Mouse (Mus musculus) forebrain, postnatal 0 days (tissue): ENCODE results near the gene Dusp11. TPM values are rescaled to one million over a fixed set of nuclear protein-coding genes. Genes with fewer than 3 reads are reported as not detected.
"Not testable (repeated sequence)": the region's sequence is repeated elsewhere in the genome, so short reads cannot be mapped to it uniquely, and the experiment has no call there.

Experiments used
- ATAC-seq: fragments of 200-750 bp; cut with Nextera tagmentation; 2 replicates; pipeline ENCODE4 v1.8.0; 2017; ENCODE audit warnings: mild to moderate bottlenecking, moderate library complexity
- DNase-seq: peaks from one replicate; pipeline ENCODE4 v3.0.0-alpha.2; 2015
- H3K27ac ChIP-seq: fragments of 300-500 bp; sonication (generic); 2 replicates; pipeline ENCODE4 v1.5.1; 2014; ENCODE audit warnings: low read depth, mild to moderate bottlenecking, antibody characterized with exemption, low read length, moderate library complexity, mixed read lengths
- H3K27me3 ChIP-seq: fragments of 300-500 bp; sonication (generic); 2 replicates; pipeline ENCODE4 v1.6.1; 2014; ENCODE audit warnings: mild to moderate bottlenecking, low read length, mixed read lengths; ENCODE audit not compliant: insufficient read depth
- H3K36me3 ChIP-seq: fragments of 300-500 bp; sonication (generic); 2 replicates; pipeline ENCODE4 v1.6.1; 2014; ENCODE audit warnings: mild to moderate bottlenecking, moderate library complexity; ENCODE audit not compliant: insufficient read depth
- H3K4me1 ChIP-seq: fragments of 300-500 bp; sonication (generic); 2 replicates; pipeline ENCODE4 v1.6.1; 2014; ENCODE audit warnings: antibody characterized with exemption; ENCODE audit not compliant: insufficient read depth
- H3K4me2 ChIP-seq: fragments of 300-500 bp; sonication (generic); 2 replicates; pipeline ENCODE4 v1.6.1; 2014; ENCODE audit warnings: low read depth, mild to moderate bottlenecking, moderate library complexity
- H3K4me3 ChIP-seq: fragments of 300-500 bp; sonication (generic); 2 replicates; pipeline ENCODE4 v1.5.1; 2014; ENCODE audit warnings: low read depth, low read length, mixed read lengths
- H3K9ac ChIP-seq: fragments of 300-500 bp; sonication (generic); 2 replicates; pipeline ENCODE4 v1.6.1; 2014; ENCODE audit warnings: mild to moderate bottlenecking
- H3K9me3 ChIP-seq: fragments of 300-500 bp; sonication (generic); 2 replicates; pipeline ENCODE4 v1.6.1; 2016; ENCODE audit warnings: low read length
- CTCF ChIP-seq: sonication (generic); IDR thresholded peaks from 2 replicates; pipeline ENCODE4 v1.5.1; 2016; ENCODE audit warnings: antibody characterized with exemption, control low read depth, low read depth
- WGBS: fragments of 180-500 bp; shearing (Covaris S2); extraction: QIAGEN DNeasy Blood & Tissue Kit; methylation state at CpG from one replicate; pipeline ENCODE4 v1.1.7; 2014; 5-methylcytosine and 5-hydroxymethylcytosine counted together
- polyA plus RNA-seq: library from polyadenylated mRNA; unstranded; fragments of >200 nt; fragmentation: Nextera tagmentation; extraction: Ambion mirVana; gene quantifications from 2 replicates; pipeline ENCODE4 v1.2.1, GENCODE M21; 2015
- total RNA-seq: library from RNA; depleted of rRNA; stranded (reverse); fragments of >200 nt; gene quantifications from 2 replicates; pipeline ENCODE4 v1.2.3, GENCODE M21; 2014

The Dusp11 gene
- total and polyA plus RNA-seq, 2 experiments from 2014 or later: 28.3 to 79.4 TPM

DNA sequence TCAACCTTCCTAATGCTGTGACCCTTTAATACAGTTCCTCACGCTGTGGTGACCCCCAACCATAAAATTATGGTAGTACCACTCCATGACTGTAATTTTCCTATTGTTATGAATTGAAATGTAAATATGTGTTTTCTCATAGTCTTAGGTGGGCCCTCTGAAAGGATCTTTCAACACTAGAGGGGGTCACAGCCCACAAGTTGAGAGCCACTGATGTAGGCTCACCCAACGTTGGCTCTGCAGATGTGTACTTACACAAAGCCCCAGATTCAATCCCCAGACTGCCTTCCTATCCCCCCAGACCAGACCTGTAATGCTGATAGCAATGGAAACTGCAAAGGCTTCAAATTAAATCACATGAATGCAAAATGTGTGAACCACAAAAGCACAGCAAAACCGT lies 25.8 kb downstream of the Dusp11 start:
- Histone ChIP-seq H3K36me3 (peaks cover 11% of the 10 kb centered on the region; the same call in 1 of the 2 replicates), H3K27ac (no peak overlapping the region), H3K4me1 (peaks cover 5% of the 10 kb centered on the region; the same call in 1 of the 2 replicates), H3K4me3 (no peak overlapping the region), H3K27me3 (no peaks in the 10 kb centered on the region), H3K9me3 (no peaks in the 10 kb centered on the region), H3K9ac (no peak overlapping the region), H3K4me2 (no peak overlapping the region)
- ATAC-seq (no peak), DNase-seq (no peak)
- WGBS: 63% methylated on average over 3 of the region's 3 CpGs
- peak; percentile 23; the same call in 1 of the 2 replicates for TF ChIP-seq CTCF

DNA sequence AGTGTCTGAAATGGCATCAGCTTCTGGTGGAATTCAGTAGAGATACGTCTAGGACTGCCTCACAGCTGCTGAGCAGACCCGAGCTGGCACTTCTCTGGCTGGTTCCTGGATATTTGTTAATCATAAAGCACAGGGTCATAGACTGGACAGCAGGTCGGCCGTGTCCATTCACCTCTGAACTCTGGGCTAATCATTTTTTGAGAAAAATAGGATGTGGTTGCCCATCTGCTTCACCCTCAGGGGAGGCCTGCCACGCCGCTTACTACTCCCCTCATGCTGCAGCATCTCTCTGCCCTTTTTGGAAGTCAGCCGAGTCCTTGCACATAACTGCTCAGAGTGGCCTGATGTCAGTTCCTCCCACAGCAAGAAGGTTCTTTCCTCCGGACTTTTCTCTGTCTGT lies 27.4 kb downstream of the Dusp11 start:
- Histone ChIP-seq H3K9ac (no peak overlapping the region), H3K4me1 (peaks cover 5% of the 10 kb centered on the region; the same call in 1 of the 2 replicates), H3K4me2 (no peak overlapping the region), H3K9me3 (no peaks in the 10 kb centered on the region), H3K27ac (no peak overlapping the region), H3K36me3 (peaks cover 26% of the 10 kb centered on the region), H3K27me3 (no peaks in the 10 kb centered on the region), H3K4me3 (no peak overlapping the region)
- WGBS: 88% methylated on average over 8 of the region's 8 CpGs
- no peak for TF ChIP-seq CTCF
- no peak for ATAC-seq
- no peak for DNase-seq

DNA sequence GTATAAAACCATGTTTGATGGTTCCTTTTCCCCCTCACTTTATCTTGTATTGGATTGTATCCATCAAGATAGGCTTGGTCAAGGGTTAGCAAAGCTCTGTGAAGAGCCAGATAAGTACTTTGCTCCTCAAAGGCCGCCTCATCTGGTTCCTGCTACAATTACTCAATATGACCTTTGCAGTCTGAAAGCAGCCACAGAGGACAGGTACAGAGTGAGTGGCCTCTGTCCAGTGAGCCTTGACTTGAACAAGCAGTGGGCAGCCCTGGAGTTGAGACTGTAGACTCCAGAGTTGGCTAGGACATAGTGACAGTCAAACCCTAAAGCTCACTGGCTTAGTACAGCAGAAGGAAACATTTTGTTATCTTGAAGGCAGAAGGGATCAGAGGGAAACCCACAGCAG lies 32.2 kb downstream of the Dusp11 start:
- ATAC-seq: no peak
- 76% methylated on average over 1 of the region's 1 CpGs for WGBS

DNA sequence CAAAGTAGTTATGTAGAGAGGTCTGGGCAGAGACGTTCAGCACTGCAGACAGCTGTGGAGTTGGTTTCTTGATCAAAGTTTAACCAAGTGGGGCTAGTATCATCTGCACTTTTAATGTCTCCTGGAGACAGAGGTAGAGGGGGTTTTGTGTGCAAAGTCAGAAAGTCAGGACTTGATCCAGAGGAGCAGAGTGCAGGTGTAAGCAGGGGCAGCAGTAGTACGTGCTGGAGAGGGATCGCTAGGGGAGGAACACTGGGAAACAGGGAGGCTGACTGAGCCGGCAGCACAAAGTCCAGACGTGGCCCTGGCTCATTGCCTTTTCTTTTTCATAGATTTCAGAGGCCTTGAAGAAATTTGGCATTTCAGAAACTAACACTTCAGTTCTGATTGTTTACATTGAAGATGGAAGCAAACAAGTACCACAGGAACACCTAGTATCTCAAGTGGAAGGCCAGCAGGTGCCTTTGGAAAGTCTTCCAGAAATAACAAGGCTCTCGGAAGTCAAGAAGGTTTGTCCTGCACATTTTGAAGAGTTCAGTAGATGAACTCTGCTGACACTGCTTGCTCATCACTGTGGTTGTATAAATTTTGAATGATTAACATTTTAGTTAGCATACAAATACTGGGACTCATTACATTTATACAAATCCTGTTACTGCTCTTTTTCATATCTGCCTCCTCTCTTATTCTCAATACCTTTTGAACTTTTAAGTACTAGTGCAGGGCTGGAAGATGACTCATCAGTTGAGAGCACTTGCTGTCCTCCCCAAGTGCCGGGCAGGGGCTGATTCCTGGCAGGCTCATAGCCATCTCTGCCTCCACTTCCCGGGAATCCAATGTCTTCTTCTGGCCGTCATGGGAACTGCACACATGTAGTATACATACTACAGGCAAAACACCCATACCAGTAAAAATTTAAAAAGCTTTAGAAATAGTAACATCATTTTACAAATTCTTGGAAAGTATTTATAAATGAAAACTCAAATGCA lies 33.7 kb downstream of the Dusp11 start:
- DNase-seq (no peak), ATAC-seq (no peak)
- no peak for TF ChIP-seq CTCF
- no peaks in the 10 kb centered on the region for H3K27me3 ChIP-seq
- no peak overlapping the region for H3K4me2 ChIP-seq
- H3K36me3 ChIP-seq: peaks cover 66% of the 10 kb centered on the region
- H3K4me3 ChIP-seq: no peak overlapping the region
- H3K9me3 ChIP-seq: no peaks in the 10 kb centered on the region
- H3K27ac ChIP-seq: no peak overlapping the region
- 89% methylated on average over 9 of the region's 9 CpGs for WGBS
- no peak overlapping the region for H3K9ac ChIP-seq
- no peaks in the 10 kb centered on the region for H3K4me1 ChIP-seq

More for the DNA sequence above, 32.2 kb downstream of the Dusp11 start:
- Histone ChIP-seq H3K4me2 (no peak overlapping the region), H3K9me3 (no peaks in the 10 kb centered on the region), H3K4me3 (no peak overlapping the region), H3K27me3 (no peaks in the 10 kb centered on the region), H3K4me1 (no peaks in the 10 kb centered on the region), H3K9ac (no peak overlapping the region), H3K27ac (no peak overlapping the region), H3K36me3 (peaks cover 64% of the 10 kb centered on the region)
- no peak for DNase-seq
- TF ChIP-seq CTCF: no peak

DNA sequence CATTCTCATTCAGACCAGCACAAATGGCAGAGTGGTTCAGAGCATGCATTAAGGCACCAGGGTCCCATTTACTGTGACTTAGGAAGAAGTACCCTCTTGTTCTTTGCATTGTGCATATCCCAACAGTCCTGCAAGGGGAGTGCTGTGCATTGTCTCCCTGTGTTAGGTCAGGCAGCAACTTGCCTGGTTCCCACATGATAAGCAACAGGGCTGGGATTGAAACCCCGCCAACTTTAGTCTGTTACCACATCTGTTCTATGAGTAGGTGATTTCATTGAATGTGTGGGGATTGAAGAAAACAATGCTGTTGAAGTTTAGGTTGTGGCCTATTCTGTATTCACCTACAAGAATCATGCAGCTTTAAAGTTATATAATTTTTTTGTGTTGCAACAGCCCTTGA lies 34.8 kb downstream of the Dusp11 start:
- no peak for ATAC-seq
- DNase-seq: no peak
- Histone ChIP-seq H3K9me3 (no peaks in the 10 kb centered on the region), H3K27me3 (no peaks in the 10 kb centered on the region), H3K27ac (no peak overlapping the region), H3K4me3 (no peak overlapping the region), H3K4me1 (no peaks in the 10 kb centered on the region), H3K4me2 (no peak overlapping the region), H3K9ac (no peak overlapping the region), H3K36me3 (peaks cover 73% of the 10 kb centered on the region)
- no peak for TF ChIP-seq CTCF
- WGBS: 85% methylated on average over 1 of the region's 1 CpGs

DNA sequence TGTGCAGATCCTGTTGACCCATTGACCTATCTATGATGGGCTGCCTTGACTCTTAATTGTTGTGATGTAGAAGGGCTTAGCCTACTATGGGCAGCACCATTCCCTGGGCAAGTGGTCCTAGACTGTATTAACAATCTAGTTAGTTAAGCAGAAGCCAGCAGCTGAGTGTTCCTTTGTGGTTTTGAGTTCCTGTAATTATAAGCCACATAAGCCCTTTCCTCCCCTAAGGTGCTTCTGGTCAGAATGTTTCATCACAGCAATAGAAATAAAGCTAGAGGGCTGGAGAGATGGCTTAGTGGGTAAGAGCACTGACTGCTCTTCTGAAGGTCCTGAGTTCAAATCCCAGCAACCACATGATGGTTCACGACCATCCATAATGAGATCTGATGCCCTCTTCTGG lies 37.8 kb downstream of the Dusp11 start:
- H3K36me3 ChIP-seq: peaks cover 55% of the 10 kb centered on the region
- H3K4me2 ChIP-seq: no peak overlapping the region
- H3K4me3 ChIP-seq: no peak overlapping the region
- DNase-seq: no peak
- no peaks in the 10 kb centered on the region for H3K4me1 ChIP-seq
- 100% methylated on average over 1 of the region's 1 CpGs for WGBS
- H3K9ac ChIP-seq: no peak overlapping the region
- H3K27me3 ChIP-seq: no peaks in the 10 kb centered on the region
- no peak for TF ChIP-seq CTCF
- H3K9me3 ChIP-seq: no peaks in the 10 kb centered on the region
- no peak for ATAC-seq
- H3K27ac ChIP-seq: no peak overlapping the region

DNA sequence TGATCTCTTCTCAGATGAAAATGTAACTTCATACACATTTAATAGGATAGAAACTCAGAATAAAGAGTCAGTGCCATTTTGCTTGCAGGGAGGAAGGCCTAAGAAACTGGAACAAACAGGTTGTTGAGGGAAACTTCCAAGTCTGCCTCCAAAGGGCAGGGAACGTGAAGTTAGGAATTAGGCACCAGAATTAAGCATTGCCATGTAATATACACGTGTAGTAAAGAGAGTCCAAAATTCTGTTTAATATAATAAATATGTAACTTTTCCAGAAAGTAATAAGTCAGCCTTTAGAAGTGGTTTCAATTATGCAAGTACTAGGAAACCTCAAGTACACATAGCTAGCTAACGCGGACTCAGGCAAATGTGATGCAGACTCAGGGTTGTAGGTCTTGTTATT lies 42.1 kb downstream of the Dusp11 start:
- H3K27ac ChIP-seq: no peak overlapping the region

DNA sequence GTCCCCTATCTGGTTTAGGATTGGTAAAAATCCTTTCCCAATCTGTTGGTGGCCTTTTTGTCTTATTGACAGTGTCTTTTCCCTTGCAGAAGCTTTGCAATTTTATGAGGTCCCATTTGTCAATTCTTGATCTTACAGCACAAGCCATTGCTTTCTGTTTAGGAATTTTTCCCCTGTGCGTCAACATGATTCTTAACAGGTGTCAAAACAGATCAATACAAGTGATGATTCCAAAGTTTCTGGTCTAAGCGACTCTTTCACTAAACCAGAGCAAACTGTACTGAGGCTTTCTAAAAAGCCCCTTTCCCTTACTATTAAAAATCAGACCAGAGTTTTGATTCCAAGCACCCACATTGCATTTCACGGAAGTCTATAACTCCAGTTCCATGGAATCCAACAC lies 43.1 kb downstream of the Dusp11 start:
- peaks cover 16% of the 10 kb centered on the region; the same call in 1 of the 2 replicates for H3K36me3 ChIP-seq
- not testable (repeated sequence) for H3K4me2 ChIP-seq, DNase-seq, H3K27ac ChIP-seq, H3K4me3 ChIP-seq, H3K9ac ChIP-seq, H3K9me3 ChIP-seq, ATAC-seq, H3K4me1 ChIP-seq, H3K27me3 ChIP-seq
- 93% methylated on average over 3 of the region's 3 CpGs for WGBS

More for the DNA sequence above, 42.1 kb downstream of the Dusp11 start:
- DNase-seq: no peak
- no peak for ATAC-seq
- Histone ChIP-seq H3K9me3 (no peaks in the 10 kb centered on the region), H3K36me3 (peaks cover 20% of the 10 kb centered on the region; the same call in 1 of the 2 replicates), H3K9ac (no peak overlapping the region), H3K4me2 (no peak overlapping the region), H3K4me1 (peaks cover 5% of the 10 kb centered on the region), H3K4me3 (no peak overlapping the region), H3K27me3 (no peaks in the 10 kb centered on the region)
- WGBS: 94% methylated on average over 4 of the region's 4 CpGs
- TF ChIP-seq CTCF: no peak
